ENCODE assay signal across 11 mouse cellular contexts in genomic region chr11:96304381-96305195, GRCm38 (mm10). TPM values are rescaled to one million over a fixed set of nuclear protein-coding genes. Genes with fewer than 3 reads are reported as not detected.
A peak's percentile ranks its signal among the peaks of the same experiment; 100 is the strongest.
DNase-seq lines count a peak whose midpoint lies in the region; ATAC-seq and TF ChIP-seq lines count a peak whose summit lies in the region.
"Had no signal": no experiment of that assay in that cellular context is flagged by ENCODE, and none has a peak within 500 bp of the region (broad histone marks: within the 10 kb centered on the region; RNA-seq: fewer than 3 reads in every experiment).

No protein-coding gene starts in this region.

- no peak for TF ChIP-seq CTCF in hindbrain, postnatal 0 days (IDR thresholded peaks at IDR 0.05; ENCODE audit: low read depth)

- H3K4me1 ChIP-seq in heart, embryonic 16.5 days (ENCODE audit: control insufficient read depth, insufficient read depth, low read length) = no peaks in the 10 kb centered on the region
- H3K4me1 ChIP-seq in hindbrain, postnatal 0 days (ENCODE audit: insufficient read depth, low read length) = no peaks in the 10 kb centered on the region
- H3K4me1 ChIP-seq in limb, embryonic 10.5 days = peaks cover 98% of the 10 kb centered on the region
- H3K4me1 ChIP-seq in neural tube, embryonic 14.5 days (ENCODE audit: control insufficient read depth, insufficient read depth, low read length) = peaks cover 55% of the 10 kb centered on the region

- WGBS in heart, embryonic 16.5 days = 5% methylated on average over 38 of the region's 38 CpGs
- WGBS in hindbrain, postnatal 0 days = 3% methylated on average over 38 of the region's 38 CpGs
- whole genome bisulfite sequencing in limb, embryonic 10.5 days = under 1% methylated on average over 38 of the region's 38 CpGs
- 2% methylated on average over 38 of the region's 38 CpGs for WGBS in neural tube, embryonic 14.5 days

- peak overlapping the region; percentile 53; the same call in 1 of the 2 replicates for H3K4me2 ChIP-seq in heart, embryonic 16.5 days (ENCODE audit: low read depth, low read length)
- peak overlapping the region; percentile 30 for H3K4me2 ChIP-seq in hindbrain, postnatal 0 days (ENCODE audit: low read depth, low read length)
- peak overlapping the region; percentile 100 for H3K4me2 ChIP-seq in neural tube, embryonic 14.5 days (ENCODE audit: low read depth, low read length)

- H3K27me3 ChIP-seq in heart, embryonic 16.5 days (ENCODE audit: control insufficient read depth, insufficient read depth, low read length) = peaks cover 100% of the 10 kb centered on the region
- peaks cover 83% of the 10 kb centered on the region for H3K27me3 ChIP-seq in hindbrain, postnatal 0 days (ENCODE audit: insufficient read depth, low read length)
- peaks cover 100% of the 10 kb centered on the region for H3K27me3 ChIP-seq in limb, embryonic 10.5 days (ENCODE audit: low read depth, poor library complexity, severe bottlenecking)
- H3K27me3 ChIP-seq in neural tube, embryonic 14.5 days (ENCODE audit: control insufficient read depth, insufficient read depth, low read length) = no peaks in the 10 kb centered on the region

- peak overlapping the region; percentile 26; the same call in 1 of the 2 replicates for H3K9ac ChIP-seq in heart, embryonic 16.5 days (ENCODE audit: low read length)
- H3K9ac ChIP-seq in hindbrain, postnatal 0 days (replicated peaks; ENCODE audit: low read length) = peak overlapping the region; percentile 53
- peak overlapping the region; percentile 100 for H3K9ac ChIP-seq in neural tube, embryonic 14.5 days (replicated peaks; ENCODE audit: low read depth, low read length)

- no peak for ATAC-seq in heart, embryonic 16.5 days (replicated peaks; ENCODE audit: extremely low read depth, insufficient read depth, low FRiP score)
- ATAC-seq in hindbrain, postnatal 0 days = no peak
- no peak for ATAC-seq in neural tube, embryonic 14.5 days (ENCODE audit: low read depth)

- peak overlapping the region; percentile 40 for H3K4me3 ChIP-seq in heart, embryonic 16.5 days (ENCODE audit: low read length)
- peak overlapping the region; percentile 30 for H3K4me3 ChIP-seq in hindbrain, postnatal 0 days (ENCODE audit: low read length)
- H3K4me3 ChIP-seq in limb, embryonic 10.5 days = peak overlapping the region; percentile 55
- peak overlapping the region; percentile 95 for H3K4me3 ChIP-seq in neural tube, embryonic 14.5 days (ENCODE audit: low read depth, low read length)

- H3K36me3 ChIP-seq in heart, embryonic 16.5 days (ENCODE audit: control insufficient read depth, insufficient read depth) = no peaks in the 10 kb centered on the region
- no peaks in the 10 kb centered on the region for H3K36me3 ChIP-seq in hindbrain, postnatal 0 days (ENCODE audit: insufficient read depth, low read length)
- peaks cover 3% of the 10 kb centered on the region; the same call in 1 of the 2 replicates for H3K36me3 ChIP-seq in limb, embryonic 10.5 days
- H3K36me3 ChIP-seq in neural tube, embryonic 14.5 days (ENCODE audit: control insufficient read depth, insufficient read depth, low read length) = peaks cover 39% of the 10 kb centered on the region

- no peak overlapping the region for H3K27ac ChIP-seq in heart, embryonic 16.5 days (ENCODE audit: low read length)
- H3K27ac ChIP-seq in hindbrain, postnatal 0 days = peak overlapping the region; percentile 69
- peak overlapping the region; percentile 85 for H3K27ac ChIP-seq in limb, embryonic 10.5 days
- H3K27ac ChIP-seq in neural tube, embryonic 14.5 days (ENCODE audit: low read depth, low read length) = peak overlapping the region; percentile 100

- no peaks in the 10 kb centered on the region for H3K9me3 ChIP-seq in heart, embryonic 16.5 days (replicated peaks; ENCODE audit: control insufficient read depth, low read length)
- no peaks in the 10 kb centered on the region for H3K9me3 ChIP-seq in hindbrain, postnatal 0 days (ENCODE audit: low read length)
- H3K9me3 ChIP-seq in limb, embryonic 10.5 days (replicated peaks) = no peaks in the 10 kb centered on the region
- no peaks in the 10 kb centered on the region for H3K9me3 ChIP-seq in neural tube, embryonic 14.5 days (ENCODE audit: control insufficient read depth, low read length)

- DNase-seq in heart, adult 11 months = no peak
- no peak for DNase-seq in hindbrain, postnatal 0 days (ENCODE audit: low spot score)
- DNase-seq in limb, embryonic 10.5 days (ENCODE audit: low spot score) = no peak
- no peak for DNase-seq in frontal cortex, postnatal 10 days (ENCODE audit: low spot score in 2 of 2)
- DNase-seq in cerebellum, adult 11-12 months = no peak
- DNase-seq: embryo, embryonic 11 days; spleen, adult 18-20 months had no signal

RNA-seq across cellular contexts. Expression of gene Hoxb5, which starts 1.5 kb away (rescaled TPM):
- polyA plus RNA-seq in heart, embryonic 16.5 days (2015; fragmentation: Nextera tagmentation; extraction: Ambion mirVana) = 0.76 and 2.8 TPM in 2 replicates
- total RNA-seq in hindbrain, postnatal 0 days (2014; rRNA removed) = 16.5 and 24.3 TPM in 2 replicates
- 109 and 113 TPM in 2 replicates for polyA plus RNA-seq in hindbrain, postnatal 0 days (2015; fragmentation: Nextera tagmentation; extraction: Ambion mirVana)
- polyA plus RNA-seq in limb, embryonic 10.5 days (2016; fragmentation: Nextera tagmentation; extraction: Ambion mirVana) = 5.5 and 5.9 TPM in 2 replicates
- polyA plus RNA-seq in neural tube, embryonic 14.5 days (2014; fragmentation: Nextera tagmentation; extraction: Ambion mirVana) = 49.1 and 52.4 TPM in 2 replicates
- total RNA-seq: layer of hippocampus, postnatal 10 days; monocyte, adult 5-6 weeks had no signal

RNA-seq across cellular contexts. Expression of gene Hoxb6, which starts 12.3 kb away (rescaled TPM):
- polyA plus RNA-seq in heart, embryonic 16.5 days (2015; fragmentation: Nextera tagmentation; extraction: Ambion mirVana) = 0.51 TPM in 1 of 2 replicates, not detected in the other
- 23.2 and 30.2 TPM in 2 replicates for total RNA-seq in hindbrain, postnatal 0 days (2014; rRNA removed)
- 29.0 and 36.3 TPM in 2 replicates for polyA plus RNA-seq in hindbrain, postnatal 0 days (2015; fragmentation: Nextera tagmentation; extraction: Ambion mirVana)
- polyA plus RNA-seq in limb, embryonic 10.5 days (2016; fragmentation: Nextera tagmentation; extraction: Ambion mirVana) = 6.1 and 7.9 TPM in 2 replicates
- 138 and 141 TPM in 2 replicates for polyA plus RNA-seq in neural tube, embryonic 14.5 days (2014; fragmentation: Nextera tagmentation; extraction: Ambion mirVana)
- total RNA-seq: layer of hippocampus, postnatal 10 days; monocyte, adult 5-6 weeks had no signal

RNA-seq across cellular contexts. Expression of gene Hoxb4, which starts 13.5 kb away (rescaled TPM):
- polyA plus RNA-seq in heart, embryonic 16.5 days (2015; fragmentation: Nextera tagmentation; extraction: Ambion mirVana) = 0.28 and 0.32 TPM in 2 replicates
- 4.2 and 8.6 TPM in 2 replicates for total RNA-seq in hindbrain, postnatal 0 days (2014; rRNA removed)
- 2.4 and 3.3 TPM in 2 replicates for polyA plus RNA-seq in hindbrain, postnatal 0 days (2015; fragmentation: Nextera tagmentation; extraction: Ambion mirVana)
- 0.89 and 1.2 TPM in 2 replicates for polyA plus RNA-seq in limb, embryonic 10.5 days (2016; fragmentation: Nextera tagmentation; extraction: Ambion mirVana)
- 3.4 and 4.1 TPM in 2 replicates for polyA plus RNA-seq in neural tube, embryonic 14.5 days (2014; fragmentation: Nextera tagmentation; extraction: Ambion mirVana)
- total RNA-seq: layer of hippocampus, postnatal 10 days had no signal

RNA-seq across cellular contexts. Expression of gene Hoxb7, which starts 18.2 kb away (rescaled TPM):
- polyA plus RNA-seq in heart, embryonic 16.5 days (2015; fragmentation: Nextera tagmentation; extraction: Ambion mirVana) = 0.31 and 0.43 TPM in 2 replicates
- 11.0 and 21.7 TPM in 2 replicates for total RNA-seq in hindbrain, postnatal 0 days (2014; rRNA removed)
- 10.1 and 16.8 TPM in 2 replicates for polyA plus RNA-seq in hindbrain, postnatal 0 days (2015; fragmentation: Nextera tagmentation; extraction: Ambion mirVana)
- polyA plus RNA-seq in limb, embryonic 10.5 days (2016; fragmentation: Nextera tagmentation; extraction: Ambion mirVana) = 7.1 and 10.2 TPM in 2 replicates
- polyA plus RNA-seq in neural tube, embryonic 14.5 days (2014; fragmentation: Nextera tagmentation; extraction: Ambion mirVana) = 120 and 133 TPM in 2 replicates
- total RNA-seq: layer of hippocampus, postnatal 10 days; monocyte, adult 5-6 weeks had no signal

RNA-seq across cellular contexts. Expression of gene Hoxb3, which starts 18.5 kb away (rescaled TPM):
- 0.24 and 0.79 TPM in 2 replicates for polyA plus RNA-seq in heart, embryonic 16.5 days (2015; fragmentation: Nextera tagmentation; extraction: Ambion mirVana)
- 42.1 and 42.2 TPM in 2 replicates for total RNA-seq in hindbrain, postnatal 0 days (2014; rRNA removed)
- polyA plus RNA-seq in hindbrain, postnatal 0 days (2015; fragmentation: Nextera tagmentation; extraction: Ambion mirVana) = 6.6 and 8.1 TPM in 2 replicates
- polyA plus RNA-seq in limb, embryonic 10.5 days (2016; fragmentation: Nextera tagmentation; extraction: Ambion mirVana) = 0.76 and 1.0 TPM in 2 replicates
- 13.5 and 13.9 TPM in 2 replicates for polyA plus RNA-seq in neural tube, embryonic 14.5 days (2014; fragmentation: Nextera tagmentation; extraction: Ambion mirVana)
- total RNA-seq: layer of hippocampus, postnatal 10 days had no signal

Comparison
In these comparisons a context has a peak if more than half of its experiments do, and no peak if none do; other contexts are left out.
1. H3K4me2 ChIP-seq: peak in every context shown above with its lines; median percentile 100 in neural tube, embryonic 14.5 days; 53 in heart, embryonic 16.5 days; 30 in hindbrain, postnatal 0 days.
2. H3K4me3 ChIP-seq: peak in every context shown above with its lines; median percentile 95 in neural tube, embryonic 14.5 days; 55 in limb, embryonic 10.5 days; 40 in heart, embryonic 16.5 days; 30 in hindbrain, postnatal 0 days.
3. H3K9ac ChIP-seq: peak in every context shown above with its lines; median percentile 100 in neural tube, embryonic 14.5 days; 53 in hindbrain, postnatal 0 days; 26 in heart, embryonic 16.5 days.